8 mouse cellular contexts compared by ENCODE assay signal in genomic region chr3:83994217-83994839, GRCm38 (mm10). TPM values are rescaled to one million over a fixed set of nuclear protein-coding genes. Genes with fewer than 3 reads are reported as not detected.
DNase-seq lines count a peak whose midpoint lies in the region; ATAC-seq lines count a peak whose summit lies in the region.
"Had no signal": no experiment of that assay in that cellular context is flagged by ENCODE, and none has a peak within 500 bp of the region (broad histone marks: within the 10 kb centered on the region; RNA-seq: fewer than 3 reads in every experiment).

No protein-coding gene starts in this region.

- WGBS in embryonic facial prominence, embryonic 14.5 days: 28% methylated on average over 8 of the region's 8 CpGs
- 31% methylated on average over 8 of the region's 8 CpGs for WGBS in kidney, embryonic 15.5 days

- peak; percentile 62 for ATAC-seq in embryonic facial prominence, embryonic 14.5 days (ENCODE audit: low read depth)
- peak; percentile 36 for ATAC-seq in kidney, embryonic 15.5 days (replicated peaks; ENCODE audit: low FRiP score)

- no peak overlapping the region for H3K4me3 ChIP-seq in embryonic facial prominence, embryonic 14.5 days (ENCODE audit: low read depth, low read length)
- no peak overlapping the region for H3K4me3 ChIP-seq in kidney, embryonic 15.5 days (replicated peaks)
- H3K4me3 ChIP-seq: embryonic facial prominence, embryonic 12.5 days had no signal

- H3K4me1 ChIP-seq in embryonic facial prominence, embryonic 14.5 days (ENCODE audit: control insufficient read depth, insufficient read depth, low read length): peaks cover 30% of the 10 kb centered on the region
- peaks cover 43% of the 10 kb centered on the region for H3K4me1 ChIP-seq in kidney, embryonic 15.5 days

- no peaks in the 10 kb centered on the region for H3K27me3 ChIP-seq in embryonic facial prominence, embryonic 14.5 days (replicated peaks; ENCODE audit: control insufficient read depth, insufficient read depth, low read length)
- no peaks in the 10 kb centered on the region for H3K27me3 ChIP-seq in kidney, embryonic 15.5 days
- H3K27me3 ChIP-seq: embryonic facial prominence, embryonic 12.5 days had no signal

- no peak overlapping the region for H3K4me2 ChIP-seq in embryonic facial prominence, embryonic 14.5 days (ENCODE audit: low read depth, low read length)
- no peak overlapping the region for H3K4me2 ChIP-seq in kidney, embryonic 15.5 days
- H3K4me2 ChIP-seq: embryonic facial prominence, embryonic 12.5 days had no signal

- no peak overlapping the region for H3K9ac ChIP-seq in embryonic facial prominence, embryonic 14.5 days (ENCODE audit: low read depth, low read length)
- H3K9ac ChIP-seq in kidney, embryonic 15.5 days: no peak overlapping the region
- H3K9ac ChIP-seq: embryonic facial prominence, embryonic 12.5 days had no signal

- no peaks in the 10 kb centered on the region for H3K9me3 ChIP-seq in embryonic facial prominence, embryonic 14.5 days (ENCODE audit: control insufficient read depth, low read length)
- H3K9me3 ChIP-seq in kidney, embryonic 15.5 days (replicated peaks): no peaks in the 10 kb centered on the region
- H3K9me3 ChIP-seq: embryonic facial prominence, embryonic 12.5 days had no signal

- intact Hi-C loops in gastrocnemius, postnatal 14 days (cut with DNase I; ENCODE audit: low total_unique reads): no loop called here

- H3K27ac ChIP-seq in embryonic facial prominence, embryonic 14.5 days (replicated peaks; ENCODE audit: low read depth, low read length): peak overlapping the region; percentile 50; the same call in 1 of the 2 replicates
- H3K27ac ChIP-seq in kidney, embryonic 15.5 days: no peak overlapping the region
- H3K27ac ChIP-seq: embryonic facial prominence, embryonic 12.5 days had no signal

- H3K36me3 ChIP-seq in embryonic facial prominence, embryonic 14.5 days (ENCODE audit: control insufficient read depth, insufficient read depth, low read length): no peaks in the 10 kb centered on the region
- 0 out of 2 replicates have a peak, but pooled peaks cover 4% of the 10 kb centered on the region for H3K36me3 ChIP-seq in kidney, embryonic 15.5 days
- H3K36me3 ChIP-seq: embryonic facial prominence, embryonic 12.5 days had no signal

- DNase-seq in R1 (ENCODE audit: low read depth, low spot score): peak; percentile 96
- DNase-seq in embryonic facial prominence, embryonic 14.5 days (ENCODE audit: low spot score): peak; percentile 82
- DNase-seq in mesoderm, embryonic 11.5 days (ENCODE audit: low read depth, low spot score): peak; percentile 58
- DNase-seq in right cerebral cortex, postnatal 36 days (ENCODE audit: low spot score in 2 of 2): no peak
- no peak for DNase-seq in gastrocnemius, postnatal 14 days
- DNase-seq in cerebellum, adult 11 months: no peak

RNA-seq across cellular contexts. Expression of gene Tmem131l, which starts 45.6 kb away (rescaled TPM):
- 46.5 and 61.2 TPM in 2 replicates for polyA plus RNA-seq in embryonic facial prominence, embryonic 14.5 days (2014; fragmentation: Nextera tagmentation; extraction: Ambion mirVana)
- 35.2 and 37.5 TPM in 2 replicates for polyA plus RNA-seq in kidney, embryonic 15.5 days (2015; fragmentation: Nextera tagmentation; extraction: Ambion mirVana)
- 10 to 100 TPM; 16.4 to 19.1 TPM for total RNA-seq in gastrocnemius, postnatal 14 days (2021)

Comparison
In these comparisons a context has a peak if more than half of its experiments do, and no peak if none do; other contexts are left out.
1. DNase-seq: peak in R1 (single experiment), embryonic facial prominence, embryonic 14.5 days (single experiment) and mesoderm, embryonic 11.5 days (single experiment); none in right cerebral cortex, postnatal 36 days (0 of 2), gastrocnemius, postnatal 14 days (single experiment) and cerebellum, adult 11 months (single experiment).